Mouse (Mus musculus): Measurements from ENCODE around the gene Ctnnd1. TPM values are rescaled to one million over a fixed set of nuclear protein-coding genes. Genes with fewer than 3 reads are reported as not detected.

Gene Ctnnd1
- polyA plus RNA-seq, 1 experiment from 2014 or later, result 30.1 TPM

DNA sequence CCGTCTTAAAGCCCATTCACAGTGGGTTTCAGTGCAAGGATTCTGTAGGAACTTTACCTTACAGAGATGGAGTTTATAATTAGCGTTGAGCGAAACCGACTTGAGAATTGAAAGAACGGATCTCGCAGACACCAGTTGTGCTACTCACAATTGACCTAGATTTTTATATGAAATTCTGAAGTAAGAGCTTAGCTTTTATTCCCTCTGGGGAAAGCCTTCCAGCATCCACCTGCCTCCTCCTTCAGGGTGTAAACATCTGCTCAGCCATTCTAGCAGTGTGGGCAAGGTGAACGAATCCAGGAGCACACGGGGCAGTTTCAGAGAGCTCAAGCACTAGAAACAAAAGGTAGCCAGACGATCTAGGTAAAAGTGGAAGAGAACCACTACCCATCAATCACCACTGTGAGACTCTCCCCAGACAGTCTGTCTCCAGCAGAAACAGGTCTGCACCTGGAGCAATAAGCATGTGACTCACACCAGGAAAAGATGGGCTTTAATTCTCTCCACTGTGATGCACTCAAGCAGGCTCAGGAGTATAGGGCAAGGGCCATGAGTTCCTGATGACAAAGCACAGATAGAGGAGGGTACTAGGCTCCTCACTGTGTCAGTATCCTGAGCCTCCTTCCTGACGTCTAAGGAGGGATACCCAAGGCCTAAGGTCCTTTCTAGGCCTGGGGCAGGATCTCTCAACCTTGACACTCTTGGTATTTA lies 99.0 kb downstream of the Ctnnd1 start:
- Histone ChIP-seq H3K27me3 (ENCODE audit: control insufficient read depth, insufficient read depth, low read length) (no peaks in the 10 kb centered on the region), H3K36me3 (ENCODE audit: control insufficient read depth, insufficient read depth, low read length) (no peaks in the 10 kb centered on the region), H3K9me3 (ENCODE audit: control insufficient read depth, low read length) (no peaks in the 10 kb centered on the region), H3K4me1 (ENCODE audit: control insufficient read depth, insufficient read depth, low read length) (no peaks in the 10 kb centered on the region), H3K4me3 (ENCODE audit: low read depth, low read length) (no peak overlapping the region), H3K9ac (replicated peaks; ENCODE audit: low read depth, low read length) (no peak overlapping the region), H3K4me2 (ENCODE audit: low read depth, low read length) (no peak overlapping the region), H3K27ac (ENCODE audit: low read depth, low read length) (no peak overlapping the region)
- WGBS, result 81% methylated on average over 10 of the region's 10 CpGs
- no peak for ATAC-seq (ENCODE audit: low read depth)

Other genes with a start within 250 kb of the Ctnnd1 start
- gene Calcrl, start 225.4 kb downstream of the Ctnnd1 start, polyA plus RNA-seq (2014; fragmentation: Nextera tagmentation; extraction: Ambion mirVana), result 28.4 and 29.6 TPM in 2 replicates
- 4.5 and 25.3 TPM in 2 replicates for gene Tfpi, start 174.0 kb downstream of the Ctnnd1 start, polyA plus RNA-seq (2014; fragmentation: Nextera tagmentation; extraction: Ambion mirVana)
- gene Btbd18, start 8.3 kb upstream of the Ctnnd1 start, polyA plus RNA-seq (2014; fragmentation: Nextera tagmentation; extraction: Ambion mirVana), result 0.24 and 0.44 TPM in 2 replicates
- 163 and 181 TPM in 2 replicates for gene Selenoh, start 20.0 kb upstream of the Ctnnd1 start, polyA plus RNA-seq (2014; fragmentation: Nextera tagmentation; extraction: Ambion mirVana)
- gene Gm28635, start 27.3 kb upstream of the Ctnnd1 start, polyA plus RNA-seq (2014; fragmentation: Nextera tagmentation; extraction: Ambion mirVana), result 0.13 TPM in 1 of 2 replicates, not detected in the other
- gene Med19, start 27.6 kb upstream of the Ctnnd1 start, polyA plus RNA-seq (2014; fragmentation: Nextera tagmentation; extraction: Ambion mirVana), result 61.5 and 64.5 TPM in 2 replicates
- gene Tmx2, start 28.4 kb upstream of the Ctnnd1 start, polyA plus RNA-seq (2014; fragmentation: Nextera tagmentation; extraction: Ambion mirVana), result 311 and 342 TPM in 2 replicates
- gene Zdhhc5, start 64.4 kb upstream of the Ctnnd1 start, polyA plus RNA-seq (2014; fragmentation: Nextera tagmentation; extraction: Ambion mirVana), result 22.8 and 23.9 TPM in 2 replicates
- gene Clp1, start 76.6 kb upstream of the Ctnnd1 start, polyA plus RNA-seq (2014; fragmentation: Nextera tagmentation; extraction: Ambion mirVana), result 20.6 and 24.7 TPM in 2 replicates
- gene Ypel4, start 83.3 kb upstream of the Ctnnd1 start, polyA plus RNA-seq (2014; fragmentation: Nextera tagmentation; extraction: Ambion mirVana), result 17.8 TPM in 2 replicates
- gene Gm19426, start 92.9 kb upstream of the Ctnnd1 start, polyA plus RNA-seq (2014; fragmentation: Nextera tagmentation; extraction: Ambion mirVana), result 1.7 and 2.6 TPM in 2 replicates
- gene Serping1, start 124.7 kb upstream of the Ctnnd1 start, polyA plus RNA-seq (2014; fragmentation: Nextera tagmentation; extraction: Ambion mirVana), result 15.7 and 34.8 TPM in 2 replicates
- 16.3 and 16.7 TPM in 2 replicates for gene Ube2l6, start 148.1 kb upstream of the Ctnnd1 start, polyA plus RNA-seq (2014; fragmentation: Nextera tagmentation; extraction: Ambion mirVana)
- gene Smtnl1, start 171.9 kb upstream of the Ctnnd1 start, polyA plus RNA-seq (2014; fragmentation: Nextera tagmentation; extraction: Ambion mirVana), result not detected in 2 replicates
- 63.8 and 89.4 TPM in 2 replicates for gene Timm10, start 176.2 kb upstream of the Ctnnd1 start, polyA plus RNA-seq (2014; fragmentation: Nextera tagmentation; extraction: Ambion mirVana)
- 0.63 and 1.8 TPM in 2 replicates for gene Slc43a1, start 188.1 kb upstream of the Ctnnd1 start, polyA plus RNA-seq (2014; fragmentation: Nextera tagmentation; extraction: Ambion mirVana)
- gene Rtn4rl2, start 235.9 kb upstream of the Ctnnd1 start, polyA plus RNA-seq (2014; fragmentation: Nextera tagmentation; extraction: Ambion mirVana), result 1.8 and 4.9 TPM in 2 replicates

All from neural tube, embryonic 14.5 days (tissue).